Mouse (Mus musculus) Patski (cell line): Measurements from ENCODE around the gene Gga2. TPM values are rescaled to one million over a fixed set of nuclear protein-coding genes. Genes with fewer than 3 reads are reported as not detected.
A peak's percentile ranks its signal among the peaks of the same experiment; 100 is the strongest.

ENCODE experiments used
- ATAC-seq: fragments of 100-300 bp; one replicate; pipeline ENCODE4 v1.8.0; 2021
- CTCF ChIA-PET: fragments of 350-600 bp; sonication (Branson Sonifier 250); formaldehyde crosslinking; loops from one replicate; lab custom pipeline; 2022; ENCODE audit warnings: inconsistent platforms; lab: Charles Lee
- POLR2A ChIA-PET: fragments of 350-600 bp; sonication (Branson Sonifier 250); formaldehyde crosslinking; loops from one replicate; lab custom pipeline; 2022; ENCODE audit warnings: antibody characterized with exemption, inconsistent platforms; lab: Charles Lee
- DNase-seq: peaks from one replicate; pipeline ENCODE4 v3.0.0-alpha.2; 2011; ENCODE audit warnings: low read depth, low spot score
- H3K27me3 ChIP-seq: fragments of 371-371 bp; one replicate; pipeline ENCODE4 v1.5.1; 2021
- CTCF ChIP-seq: fragments of 100-300 bp; IDR thresholded peaks from one replicate; pipeline ENCODE4 v1.5.1; 2021
- in situ Hi-C: fragments of 300-500 bp; cut with MboI; formaldehyde crosslinking; loops from 3 replicates; pipeline ENCODE4 v1.11.1; 2018; ENCODE audit warnings: low pct_unique_long_range_greater_than_20kb, mixed read lengths
- polyA plus RNA-seq: library from polyadenylated mRNA; unstranded; gene quantifications from one replicate; pipeline ENCODE4 v1.2.3, GENCODE M21; 2021

The Gga2 gene
- polyA plus RNA-seq, 1 experiment from 2014 or later = 37.6 TPM

DNA sequence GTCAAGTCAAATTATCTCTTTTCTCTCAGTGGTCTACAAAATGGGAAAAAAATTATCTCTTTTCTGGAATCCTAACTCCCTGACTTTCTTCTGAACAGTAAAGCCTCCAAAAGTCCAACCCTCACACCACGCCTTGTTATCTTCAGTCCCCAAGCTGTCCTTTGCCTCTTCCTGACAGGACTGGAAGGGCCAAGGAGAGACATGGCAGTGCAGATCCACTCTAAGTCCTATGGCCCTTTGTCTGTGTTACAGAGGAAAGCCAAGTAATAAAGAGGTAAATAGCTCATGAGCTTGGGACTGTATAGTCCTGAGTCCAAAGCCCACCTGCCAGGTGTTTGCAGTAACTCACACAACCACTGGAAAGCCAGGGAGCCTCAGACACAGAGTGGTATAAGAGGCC is 24.7 kb upstream of the Gga2 start:
- ATAC-seq = no peak
- DNase-seq = no peak
- ChIA-PET POLR2A (interaction anchor here (1.0 kb wide), 1 partner anchor 24 kb away, joined by 3 read pairs; the partner anchor contains the start of gene Gga2), CTCF (interaction anchor here (0.9 to 1.6 kb wide), 3 partner anchors 15 to 30 kb away, joined by 3 to 4 read pairs (median 4); no protein-coding TSS in a partner anchor)
- no peaks in the 10 kb centered on the region for H3K27me3 ChIP-seq
- in situ Hi-C loops = no loop called here
- TF ChIP-seq CTCF = no peak

- ChIA-PET CTCF (interaction anchor here (0.9 to 1.6 kb wide), 4 partner anchors 8 to 30 kb away, joined by 3 to 4 read pairs (median 4); no protein-coding TSS in a partner anchor), POLR2A (interaction anchor here (1.0 kb wide), 1 partner anchor 24 kb away, joined by 3 read pairs; the partner anchor contains the start of gene Gga2)
- ATAC-seq (no peak), DNase-seq (no peak)
- H3K27me3 ChIP-seq = no peaks in the 10 kb centered on the region
- in situ Hi-C loops = no loop called here
- TF ChIP-seq CTCF = no peak
Measured at GRCm38 (mm10) chr7:122045181-122045634, 24.2 kb upstream of the Gga2 start.

DNA sequence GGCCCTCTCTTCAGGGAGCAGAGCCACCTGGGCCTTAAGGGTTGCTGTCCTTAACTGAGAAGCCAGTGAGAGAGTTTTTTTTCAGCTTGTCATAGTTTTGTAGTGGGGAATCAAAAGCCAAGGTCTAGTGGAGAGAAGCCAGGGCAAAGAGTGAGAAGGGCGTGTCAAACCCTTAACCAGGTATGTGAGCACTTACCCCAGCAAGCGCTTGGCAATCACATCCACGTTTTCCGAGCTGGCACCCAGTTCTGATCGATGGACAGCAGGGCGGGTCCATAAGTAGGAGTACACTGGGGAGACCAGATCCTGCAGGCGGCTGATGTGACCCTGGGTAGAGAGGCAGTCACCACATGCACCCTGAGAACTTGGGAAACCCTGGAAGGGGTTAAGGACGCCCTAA is 23.1 kb upstream of the Gga2 start:
- DNase-seq = no peak
- TF ChIP-seq CTCF = no peak
- POLR2A ChIA-PET = no interaction called here
- in situ Hi-C loops = no loop called here
- CTCF ChIA-PET = interaction anchor here (1.4 kb wide), 1 partner anchor 9 kb away, joined by 3 read pairs; no protein-coding TSS in a partner anchor
- no peak for ATAC-seq
- no peaks in the 10 kb centered on the region for H3K27me3 ChIP-seq

- in situ Hi-C loops = no loop called here
Measured at GRCm38 (mm10) chr7:122034348-122034747, 13.3 kb upstream of the Gga2 start.

DNA sequence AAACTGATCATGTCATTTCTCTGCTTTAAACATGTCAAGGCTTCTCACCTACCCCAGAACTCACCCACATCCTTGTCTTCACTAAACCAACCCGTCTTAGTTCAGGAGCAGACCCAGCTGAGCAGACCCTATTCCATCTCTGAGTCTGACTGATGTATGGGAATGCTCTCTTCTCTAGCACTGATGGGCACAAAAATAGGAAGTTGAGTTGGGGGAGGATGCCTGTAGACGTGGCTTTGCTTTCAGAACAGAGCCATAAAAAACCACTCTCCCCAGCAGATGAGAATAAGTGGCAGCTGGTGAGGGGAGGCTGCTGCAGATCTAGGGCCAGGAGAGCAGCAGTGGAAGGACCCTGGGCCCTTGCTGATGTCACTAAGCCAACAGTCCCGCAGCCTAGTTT is 12.3 kb upstream of the Gga2 start:
- ATAC-seq (no peak), DNase-seq (no peak)
- no peak for TF ChIP-seq CTCF
- no peaks in the 10 kb centered on the region for H3K27me3 ChIP-seq
- ChIA-PET POLR2A (interaction anchor here (1.0 kb wide), 1 partner anchor 13 kb away, joined by 3 read pairs; no protein-coding TSS in a partner anchor), CTCF (no interaction called here)
- in situ Hi-C loops = no loop called here

More at GRCm38 (mm10) chr7:122034348-122034747, 13.3 kb upstream of the Gga2 start:
- ChIA-PET CTCF (no interaction called here), POLR2A (no interaction called here)
- ATAC-seq (no peak), DNase-seq (no peak)
- TF ChIP-seq CTCF = peak; percentile 35
- H3K27me3 ChIP-seq = no peaks in the 10 kb centered on the region

DNA sequence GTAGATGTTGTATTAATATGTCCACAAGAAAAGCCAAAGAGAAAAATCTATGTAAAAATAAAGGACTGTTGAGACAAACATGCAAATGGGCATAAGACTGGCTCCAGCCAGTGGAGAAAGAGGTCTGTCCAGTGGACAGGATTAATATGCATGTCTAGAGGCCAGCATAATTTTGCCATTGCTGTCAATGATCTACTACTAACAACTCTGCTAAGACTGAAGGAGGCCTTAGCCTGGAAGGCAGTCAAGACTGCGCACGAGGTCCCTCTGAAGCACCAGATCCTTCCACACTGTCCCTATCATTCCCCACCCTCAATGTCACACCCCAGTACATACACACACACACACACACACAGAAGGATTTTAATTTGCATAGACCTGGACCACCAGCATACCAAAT is 1.1 kb upstream of the Gga2 start:
- H3K27me3 ChIP-seq = no peaks in the 10 kb centered on the region
- in situ Hi-C loops = no loop called here
- ATAC-seq (no peak), DNase-seq (no peak)
- ChIA-PET POLR2A (interaction anchor here (1.1 kb wide), 1 partner anchor 18 kb away, joined by 3 read pairs; no protein-coding TSS in a partner anchor), CTCF (interaction anchor here (1.5 kb wide), 1 partner anchor 8 kb away, joined by 4 read pairs; no protein-coding TSS in a partner anchor)
- no peak for TF ChIP-seq CTCF

DNA sequence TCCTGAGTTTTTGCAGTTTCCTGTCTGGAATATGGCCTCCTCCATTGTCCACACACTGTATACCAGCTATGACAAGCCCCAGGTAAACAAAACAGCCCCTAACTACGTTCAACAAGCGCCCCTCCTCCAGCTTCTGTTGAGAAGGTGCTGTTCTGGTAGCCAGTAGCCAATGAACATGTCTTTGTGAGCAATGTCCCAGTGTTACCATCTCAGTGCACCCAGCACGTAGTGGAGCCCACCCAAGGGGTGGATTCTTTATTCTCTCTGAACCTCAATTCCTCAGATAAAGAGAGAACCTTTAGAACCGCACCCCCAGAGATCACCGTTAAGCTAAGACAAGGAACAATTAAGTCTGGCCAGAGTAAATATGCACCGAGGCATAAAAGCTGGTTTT is 752 bp downstream of the Gga2 start:
- DNase-seq = no peak
- no peaks in the 10 kb centered on the region for H3K27me3 ChIP-seq
- peak; percentile 2 for ATAC-seq
- ChIA-PET POLR2A (interaction anchor here (0.9 kb wide), 1 partner anchor 13 kb away, joined by 3 read pairs; no protein-coding TSS in a partner anchor), CTCF (interaction anchor here (1.2 kb wide), 2 partner anchors 18 to 80 kb away, joined by 3 read pairs; no protein-coding TSS in a partner anchor)
- in situ Hi-C loops = no loop called here
- no peak for TF ChIP-seq CTCF

- POLR2A ChIA-PET = no interaction called here
- no peak for DNase-seq
- no peak for ATAC-seq
- in situ Hi-C loops = no loop called here
- TF ChIP-seq CTCF = no peak
- CTCF ChIA-PET = interaction anchor here (0.7 to 1.2 kb wide), 2 partner anchors 12 to 81 kb away, joined by 3 read pairs; no protein-coding TSS in a partner anchor
- no peaks in the 10 kb centered on the region for H3K27me3 ChIP-seq
Measured at GRCm38 (mm10) chr7:122018978-122019377, 2.0 kb downstream of the Gga2 start.

DNA sequence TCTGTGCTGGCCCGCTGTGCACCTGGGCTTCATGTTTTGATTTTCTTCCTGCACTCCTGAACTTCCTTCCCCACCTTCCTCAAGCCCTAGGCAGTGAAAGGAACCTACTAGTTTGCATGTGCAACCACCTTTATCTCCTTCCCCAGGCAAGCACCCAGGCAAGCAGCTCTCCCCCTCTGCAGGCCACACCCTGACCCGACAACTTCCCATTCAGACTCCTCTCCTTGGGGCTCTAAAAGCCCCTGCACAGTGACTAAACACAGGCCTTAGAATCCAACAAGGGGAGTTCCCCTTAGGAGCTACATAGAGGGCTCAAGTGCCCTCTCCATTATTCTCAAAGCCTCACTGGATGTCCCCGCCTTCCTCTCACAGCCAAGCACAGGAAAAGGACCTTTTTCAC is 2.8 kb downstream of the Gga2 start:
- POLR2A ChIA-PET = no interaction called here
- in situ Hi-C loops = no loop called here
- DNase-seq (no peak), ATAC-seq (no peak)
- H3K27me3 ChIP-seq = no peaks in the 10 kb centered on the region
- CTCF ChIA-PET = interaction anchor here (0.7 kb wide), 1 partner anchor 11 kb away, joined by 3 read pairs; no protein-coding TSS in a partner anchor
- TF ChIP-seq CTCF = no peak

- DNase-seq = no peak
- ATAC-seq = no peak
- in situ Hi-C loops = no loop called here
- CTCF ChIA-PET = interaction anchor here (0.8 kb wide), 1 partner anchor 30 kb away, joined by 4 read pairs; no protein-coding TSS in a partner anchor
- POLR2A ChIA-PET = interaction anchor here (0.8 kb wide), 1 partner anchor 58 kb away, joined by 3 read pairs; no protein-coding TSS in a partner anchor
- no peak for TF ChIP-seq CTCF
- H3K27me3 ChIP-seq = no peaks in the 10 kb centered on the region
Measured at GRCm38 (mm10) chr7:122015734-122016133, 5.3 kb downstream of the Gga2 start.

GRCm38 (mm10) chr7:122015105-122015504 is 5.9 kb downstream of the Gga2 start:
- TF ChIP-seq CTCF = peak; percentile 73
- POLR2A ChIA-PET = interaction anchor here (0.6 to 0.8 kb wide), 2 partner anchors 56 to 59 kb away, joined by 3 read pairs; no protein-coding TSS in a partner anchor
- DNase-seq (peak; percentile 12), ATAC-seq (peak; percentile 97)
- no peaks in the 10 kb centered on the region for H3K27me3 ChIP-seq
- in situ Hi-C loops = no loop called here
- CTCF ChIA-PET = interaction anchor here (0.8 kb wide), 1 partner anchor 31 kb away, joined by 4 read pairs; no protein-coding TSS in a partner anchor
